Mouse (Mus musculus): ENCODE results near the gene Cfap77.
A peak's percentile ranks its signal among the peaks of the same experiment; 100 is the strongest.

Cfap77 gene

GRCm38 (mm10) chr2:28938997-28939396 is 115.9 kb downstream of the Cfap77 start:
- DNase-seq (ENCODE audit: low spot score) = no peak

GRCm38 (mm10) chr2:28930571-28930970 is 124.3 kb downstream of the Cfap77 start:
- no peak for DNase-seq (ENCODE audit: low spot score)

- DNase-seq (ENCODE audit: low spot score) = peak; percentile 93
These were observed 131.0 kb downstream of the Cfap77 start for GRCm38 (mm10) chr2:28923912-28924311.

- no peak for DNase-seq (ENCODE audit: low spot score)
These were observed 135.9 kb downstream of the Cfap77 start for GRCm38 (mm10) chr2:28919001-28919400.

- DNase-seq (ENCODE audit: low spot score) = no peak
These were observed 137.1 kb downstream of the Cfap77 start for GRCm38 (mm10) chr2:28917518-28918361.

- no peak for DNase-seq (ENCODE audit: low spot score)
These were observed 137.7 kb downstream of the Cfap77 start for GRCm38 (mm10) chr2:28917156-28917517.

GRCm38 (mm10) chr2:28916513-28916865 is 138.4 kb downstream of the Cfap77 start, which contains the start of gene Barhl1:
TSS of gene Barhl1 (minus strand) at chr2:28916668.
- no peak for DNase-seq (ENCODE audit: low spot score)

GRCm38 (mm10) chr2:28915768-28916512 is 138.9 kb downstream of the Cfap77 start:
- DNase-seq (ENCODE audit: low spot score) = peak; percentile 86

DNA sequence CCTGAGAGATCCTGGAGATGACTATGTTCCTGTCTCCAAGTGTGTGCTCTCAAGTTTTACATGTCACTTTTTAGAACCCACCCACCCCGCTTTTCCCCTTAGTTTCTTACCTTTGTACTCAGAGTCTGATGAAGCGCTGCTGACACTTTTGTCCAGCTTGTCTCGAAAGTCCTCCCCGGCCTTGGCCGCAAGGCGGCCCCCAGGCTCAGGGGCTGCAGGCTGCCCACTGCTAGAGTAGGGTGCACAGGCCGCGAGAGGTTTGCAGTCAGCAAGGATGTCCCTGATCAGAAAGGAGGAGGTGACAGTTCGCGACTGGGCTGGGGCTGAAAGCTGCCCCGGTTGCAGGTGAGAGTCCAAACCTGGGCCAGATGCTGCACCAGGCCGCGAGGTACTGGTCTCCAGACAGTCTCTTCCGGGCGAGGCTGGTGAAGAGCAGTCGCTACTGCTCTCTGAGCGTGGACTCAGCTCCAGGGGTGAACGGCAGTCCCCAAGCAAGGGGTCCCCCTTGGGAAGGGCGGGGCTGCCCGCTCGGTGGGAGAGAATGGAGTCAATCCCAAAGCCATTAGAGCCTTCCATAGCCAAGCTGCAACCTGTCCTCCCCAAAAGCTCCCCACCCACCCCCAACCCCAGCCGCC is 139.6 kb downstream of the Cfap77 start:
- no peak for DNase-seq (ENCODE audit: low spot score)

GRCm38 (mm10) chr2:28914121-28914520 is 140.7 kb downstream of the Cfap77 start:
- DNase-seq (ENCODE audit: low spot score) = no peak

DNA sequence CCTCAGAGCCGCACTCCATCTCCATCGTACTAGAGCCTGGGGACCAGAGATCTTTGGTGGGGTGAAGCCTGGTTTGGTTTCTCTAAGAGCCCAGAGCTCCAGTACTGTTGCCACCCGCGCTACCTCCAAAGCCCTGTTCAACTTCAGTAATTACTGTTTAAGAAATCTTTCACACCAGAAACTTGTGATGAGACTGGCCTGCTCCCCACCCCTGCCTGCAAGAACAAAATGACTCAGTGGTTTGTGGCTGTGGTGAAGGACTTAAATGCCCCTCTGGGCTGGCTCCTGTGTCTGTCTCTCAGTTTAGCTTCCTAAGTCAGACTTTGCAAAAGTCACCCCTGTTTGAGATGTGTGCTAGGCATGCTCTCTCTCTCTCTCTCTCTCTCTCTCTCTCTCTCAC is 141.9 kb downstream of the Cfap77 start:
- DNase-seq (ENCODE audit: low spot score) = no peak

DNA sequence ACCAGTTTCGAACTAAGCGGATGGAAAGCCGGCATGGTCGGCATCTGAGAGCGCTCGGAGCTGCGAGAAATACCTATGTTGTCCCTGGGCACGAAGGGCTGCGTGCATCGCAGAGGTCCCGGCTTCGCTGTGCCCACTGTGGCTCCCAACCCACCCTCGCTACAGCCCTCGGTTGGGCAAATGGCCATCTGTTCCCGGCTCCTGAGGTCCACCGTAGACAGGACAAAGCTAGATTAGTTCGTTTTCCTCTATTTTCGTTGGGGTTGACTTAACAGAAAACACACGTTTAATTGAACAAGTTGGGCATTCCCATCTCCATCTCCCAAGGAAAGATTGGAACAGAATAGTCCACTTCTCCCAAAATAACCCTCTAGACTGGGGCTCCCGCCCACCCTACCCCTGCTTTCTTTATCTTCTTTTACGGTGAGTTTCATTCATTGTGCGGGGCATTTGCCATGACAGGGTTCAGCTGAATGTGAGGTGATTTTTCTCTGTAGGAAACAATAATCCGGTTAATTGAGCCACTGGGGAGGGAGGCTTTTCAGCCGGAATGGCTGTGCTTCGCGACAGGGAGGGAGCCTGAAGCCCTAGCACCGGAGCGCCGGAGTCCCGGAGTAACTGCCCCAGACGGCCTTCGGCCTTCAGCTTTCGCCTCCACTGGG is 142.7 kb downstream of the Cfap77 start:
- DNase-seq (ENCODE audit: low spot score) = no peak

DNA sequence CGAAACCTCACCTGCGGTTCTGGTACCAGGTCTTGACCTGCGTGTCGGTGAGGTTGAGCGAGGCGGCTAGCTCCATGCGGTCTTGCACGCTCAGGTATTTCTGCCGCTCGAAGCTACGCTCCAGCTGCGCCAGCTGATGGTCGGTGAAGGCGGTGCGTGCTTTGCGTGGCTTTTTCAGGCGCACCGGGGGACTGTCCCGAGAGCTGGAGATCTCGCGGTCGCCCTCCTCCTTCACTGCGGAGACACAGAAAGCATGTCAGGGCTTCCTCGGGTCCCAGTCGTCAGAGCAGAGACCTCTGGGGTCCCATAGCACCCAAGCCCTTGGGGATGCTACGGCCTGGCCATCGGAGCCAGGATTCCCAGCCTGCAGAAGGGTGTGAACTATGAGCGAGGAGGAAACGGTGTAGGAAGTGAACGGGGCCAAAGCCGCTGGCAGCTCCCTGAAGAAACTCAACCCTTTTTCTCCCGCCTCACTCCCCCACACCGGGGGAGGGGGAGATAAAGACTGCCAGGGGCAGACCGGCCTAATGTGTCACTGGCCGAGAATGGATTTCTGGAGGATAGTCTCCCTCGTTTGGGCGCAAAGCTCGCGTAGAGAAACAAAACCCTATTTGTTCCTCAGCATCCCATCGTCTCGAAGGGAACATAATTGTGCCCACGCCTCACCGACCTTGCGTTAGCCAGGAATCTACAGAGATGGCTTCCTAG is 143.4 kb downstream of the Cfap77 start:
- DNase-seq (ENCODE audit: low spot score) = no peak

DNA sequence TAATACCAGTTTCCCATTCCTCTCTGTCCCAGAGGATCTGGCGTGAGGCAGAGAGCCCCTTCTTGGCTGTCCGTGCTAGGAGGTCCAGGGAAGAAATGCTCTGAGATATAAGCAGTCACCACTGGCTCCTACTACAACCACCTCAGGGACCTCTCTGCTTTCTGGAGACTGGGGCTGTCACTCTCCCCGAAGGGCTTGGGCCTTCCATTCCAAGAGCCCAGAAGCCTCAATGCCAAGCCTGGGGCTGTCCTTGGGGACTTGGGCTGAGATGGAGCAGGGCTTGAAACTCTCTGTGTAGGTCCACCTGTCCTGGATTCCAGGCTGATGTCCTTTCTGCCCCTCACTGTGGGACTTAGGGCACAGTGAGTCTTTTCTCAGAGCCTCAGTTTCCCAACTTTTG is 144.0 kb downstream of the Cfap77 start:
- no peak for DNase-seq (ENCODE audit: low spot score)

DNA sequence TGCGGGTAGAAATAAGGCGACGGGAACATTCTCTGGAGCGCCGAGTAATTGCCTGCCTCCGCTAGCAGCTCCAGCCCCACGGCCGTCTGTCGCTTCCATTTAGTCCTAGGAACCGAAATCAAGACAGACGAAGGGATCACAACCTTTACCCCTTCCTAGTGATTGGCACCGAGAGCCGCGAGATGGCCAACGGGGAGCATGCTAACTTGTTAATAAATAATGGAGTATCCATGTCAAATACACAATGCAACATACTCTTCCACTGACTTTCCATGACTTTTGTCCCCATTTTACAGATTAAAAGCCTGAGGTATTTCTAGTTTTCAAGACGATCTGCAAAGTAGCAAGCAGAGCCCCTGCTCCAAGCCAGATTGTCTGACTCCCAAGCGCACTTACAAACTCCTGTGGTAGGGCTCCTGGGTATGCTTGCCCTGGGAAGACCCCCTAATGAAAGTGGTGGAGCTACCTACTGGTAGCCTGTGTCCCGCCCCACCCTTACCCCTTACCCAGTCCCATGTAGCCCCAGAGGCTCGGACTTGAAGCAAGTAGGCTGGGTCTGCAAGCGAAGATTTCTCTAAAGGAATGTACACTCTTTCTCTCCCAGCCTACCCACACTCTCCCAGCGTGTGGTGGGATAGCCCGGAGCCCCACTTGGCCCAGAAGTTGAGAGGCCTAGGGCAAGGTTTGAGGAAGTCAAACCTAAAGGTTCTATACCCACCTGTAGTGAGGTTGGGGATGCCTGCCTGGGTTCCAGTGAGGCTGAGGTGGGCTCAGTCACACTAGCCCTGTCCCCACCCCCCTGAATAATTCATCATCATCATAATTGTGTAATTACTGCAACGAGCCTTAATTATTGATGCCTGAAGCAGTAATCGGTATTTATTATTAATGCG is 144.8 kb downstream of the Cfap77 start:
- DNase-seq (ENCODE audit: low spot score) = no peak

DNA sequence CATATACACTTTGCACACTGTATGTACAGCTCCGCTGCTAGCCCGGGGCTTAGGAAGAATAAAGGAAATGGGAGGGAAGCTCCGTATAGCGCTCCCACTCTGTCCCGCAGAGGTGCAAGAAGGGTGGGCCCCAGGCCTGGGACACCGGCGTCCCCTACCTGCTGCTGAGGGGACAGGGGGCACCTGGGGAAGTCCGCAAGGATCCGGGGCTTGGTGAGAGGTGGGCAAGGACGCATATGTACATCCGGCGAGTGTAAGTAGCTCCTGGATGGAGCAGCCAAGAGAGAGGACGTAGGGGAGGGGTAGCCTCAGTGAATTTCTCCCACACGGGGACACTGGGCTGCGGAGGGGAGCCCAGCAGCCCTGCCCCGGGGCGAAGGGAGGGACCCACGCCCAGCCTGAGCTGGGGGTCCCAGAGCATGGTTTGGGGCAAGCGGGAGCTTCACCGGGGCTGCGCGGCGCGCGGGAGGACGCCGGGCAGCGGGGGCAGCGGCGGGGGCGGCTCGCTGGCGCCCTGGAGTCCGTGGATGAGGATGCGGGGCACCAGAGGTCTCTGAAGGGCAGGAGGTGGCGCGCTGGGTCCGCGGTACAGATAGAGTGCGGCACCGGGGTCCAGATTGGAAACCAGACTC is 145.6 kb downstream of the Cfap77 start:
- no peak for DNase-seq (ENCODE audit: low spot score)

GRCm38 (mm10) chr2:28908389-28909153 is 146.3 kb downstream of the Cfap77 start:
- DNase-seq (ENCODE audit: low spot score) = peak; percentile 47

- no peak for DNase-seq (ENCODE audit: low spot score)
These were observed 147.0 kb downstream of the Cfap77 start for GRCm38 (mm10) chr2:28907691-28908388.

- no peak for DNase-seq (ENCODE audit: low spot score)
These were observed 149.3 kb downstream of the Cfap77 start for GRCm38 (mm10) chr2:28905561-28905960.
